Mouse (Mus musculus): ENCODE measurements around the gene Erich2. TPM values are rescaled to one million over a fixed set of nuclear protein-coding genes. Genes with fewer than 3 reads are reported as not detected.

Gene Erich2
- polyA plus RNA-seq, 1 experiment = 2.7 TPM

- no peak for DNase-seq
- WGBS = 1% methylated on average over 42 of the region's 42 CpGs
- H3K27ac ChIP-seq (ENCODE audit: insufficient read depth, low read depth, low read length) = no peak overlapping the region
- no peak for TF ChIP-seq CTCF (conservative IDR thresholded peaks at IDR 0.05; ENCODE audit: insufficient read depth, insufficient read length, low read depth, low read length)
- TF ChIP-seq POLR2A (IDR thresholded peaks at IDR 0.05; ENCODE audit: low read depth, low read length) = no peak
- no peaks in the 10 kb centered on the region for H3K36me3 ChIP-seq (ENCODE audit: control insufficient read depth, insufficient read depth, low read length)
- H3K4me3 ChIP-seq (ENCODE audit: insufficient read depth, low read depth, low read length) = no peak overlapping the region
- H3K4me1 ChIP-seq (ENCODE audit: control insufficient read depth, insufficient read depth, low read length) = no peaks in the 10 kb centered on the region
- peaks cover 8% of the 10 kb centered on the region; the same call in 1 of the 2 replicates for H3K27me3 ChIP-seq (replicated peaks; ENCODE audit: control insufficient read depth, insufficient read depth, low read length)
Measured at GRCm38 (mm10) chr2:70562011-70562491, 53.4 kb downstream of the Erich2 start.

DNA sequence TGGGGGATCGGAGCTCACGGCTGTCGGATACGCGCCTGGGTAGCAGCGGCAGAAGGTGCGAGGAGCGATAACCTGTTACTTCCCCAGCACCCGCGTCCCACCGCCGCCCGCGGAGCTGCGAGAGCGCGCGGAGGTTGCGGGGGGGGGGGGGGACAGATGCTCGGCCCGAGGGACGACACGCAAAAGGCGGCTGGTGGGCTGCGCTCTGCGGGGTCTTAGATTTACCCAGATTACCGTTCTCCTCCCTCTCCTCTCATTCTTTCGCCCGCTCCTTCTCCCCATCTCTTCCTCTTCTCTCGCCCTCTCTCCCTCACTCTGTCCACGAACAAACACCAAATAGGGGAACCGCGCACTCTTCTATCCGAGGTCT, 54.0 kb downstream of the Erich2 start:
- H3K4me3 ChIP-seq (ENCODE audit: insufficient read depth, low read depth, low read length) = no peak overlapping the region
- TF ChIP-seq POLR2A (IDR thresholded peaks at IDR 0.05; ENCODE audit: low read depth, low read length) (no peak), CTCF (conservative IDR thresholded peaks at IDR 0.05; ENCODE audit: insufficient read depth, insufficient read length, low read depth, low read length) (no peak)
- no peaks in the 10 kb centered on the region for H3K4me1 ChIP-seq (ENCODE audit: control insufficient read depth, insufficient read depth, low read length)
- no peak overlapping the region for H3K27ac ChIP-seq (ENCODE audit: insufficient read depth, low read depth, low read length)
- no peak for DNase-seq
- no peaks in the 10 kb centered on the region for H3K36me3 ChIP-seq (ENCODE audit: control insufficient read depth, insufficient read depth, low read length)
- WGBS = 3% methylated on average over 34 of the region's 34 CpGs
- H3K27me3 ChIP-seq (replicated peaks; ENCODE audit: control insufficient read depth, insufficient read depth, low read length) = peaks cover 8% of the 10 kb centered on the region; the same call in 1 of the 2 replicates

GRCm38 (mm10) chr2:70562981-70563671, 54.5 kb downstream of the Erich2 start:
- no peaks in the 10 kb centered on the region for H3K4me1 ChIP-seq (ENCODE audit: control insufficient read depth, insufficient read depth, low read length)

DNA sequence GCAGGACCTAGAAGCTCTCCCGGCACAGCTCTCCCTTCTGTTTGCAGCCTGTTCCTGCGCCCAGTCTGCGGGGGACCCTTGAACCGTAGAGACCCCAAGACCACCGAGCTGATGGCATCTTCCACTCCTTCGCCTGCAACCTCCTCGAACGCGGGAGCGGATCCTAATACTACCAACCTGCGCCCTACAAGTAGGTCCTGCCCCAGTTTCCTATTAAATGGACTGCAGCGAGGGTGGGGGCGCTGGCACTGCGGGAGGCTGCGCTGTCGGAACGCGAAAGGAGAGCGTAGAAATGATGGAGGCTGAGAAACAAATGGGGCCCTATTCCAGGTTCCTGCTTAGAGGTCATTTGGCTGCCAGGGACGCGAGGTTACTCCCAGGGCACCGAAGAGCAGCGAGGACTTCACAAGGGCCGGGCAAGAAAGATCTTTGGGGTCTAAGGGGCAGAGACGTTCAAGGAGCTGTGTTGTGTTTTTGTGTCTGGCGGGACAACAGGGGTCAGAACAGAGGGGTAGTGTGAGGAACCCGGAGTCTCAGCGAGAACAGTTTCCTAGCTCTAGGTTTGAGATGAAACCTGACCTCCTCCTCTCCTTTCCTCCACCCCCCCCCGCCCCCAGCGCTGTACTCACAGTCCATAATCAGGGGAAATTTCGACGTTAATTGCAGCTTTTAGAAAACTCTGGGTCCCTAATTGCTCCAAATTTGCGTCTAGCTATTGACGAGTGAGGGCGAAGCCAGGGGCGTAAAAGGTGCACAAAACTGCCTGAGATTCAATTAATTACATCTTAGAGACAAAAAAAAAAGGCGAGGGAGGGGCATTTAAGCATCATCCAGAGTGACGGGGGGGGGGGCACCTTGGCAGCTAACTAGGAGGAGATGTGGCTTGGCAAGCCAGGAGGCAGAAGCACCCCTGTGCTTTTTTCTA, 55.4 kb downstream of the Erich2 start:
- Histone ChIP-seq H3K27me3 (replicated peaks; ENCODE audit: control insufficient read depth, insufficient read depth, low read length) (peaks cover 8% of the 10 kb centered on the region; the same call in 1 of the 2 replicates), H3K4me3 (ENCODE audit: insufficient read depth, low read depth, low read length) (no peak overlapping the region), H3K27ac (ENCODE audit: insufficient read depth, low read depth, low read length) (no peak overlapping the region), H3K4me1 (ENCODE audit: control insufficient read depth, insufficient read depth, low read length) (no peaks in the 10 kb centered on the region), H3K36me3 (ENCODE audit: control insufficient read depth, insufficient read depth, low read length) (no peaks in the 10 kb centered on the region)
- 3% methylated on average over 38 of the region's 38 CpGs for WGBS
- TF ChIP-seq CTCF (conservative IDR thresholded peaks at IDR 0.05; ENCODE audit: insufficient read depth, insufficient read length, low read depth, low read length) (no peak), POLR2A (IDR thresholded peaks at IDR 0.05; ENCODE audit: low read depth, low read length) (no peak)
- no peak for DNase-seq

More at GRCm38 (mm10) chr2:70562981-70563671, 54.5 kb downstream of the Erich2 start:
- Histone ChIP-seq H3K27ac (ENCODE audit: insufficient read depth, low read depth, low read length) (no peak overlapping the region), H3K27me3 (replicated peaks; ENCODE audit: control insufficient read depth, insufficient read depth, low read length) (peaks cover 8% of the 10 kb centered on the region; the same call in 1 of the 2 replicates), H3K4me3 (ENCODE audit: insufficient read depth, low read depth, low read length) (no peak overlapping the region), H3K36me3 (ENCODE audit: control insufficient read depth, insufficient read depth, low read length) (no peaks in the 10 kb centered on the region)
- DNase-seq = no peak
- WGBS = 3% methylated on average over 40 of the region's 40 CpGs
- TF ChIP-seq CTCF (conservative IDR thresholded peaks at IDR 0.05; ENCODE audit: insufficient read depth, insufficient read length, low read depth, low read length) (no peak), POLR2A (IDR thresholded peaks at IDR 0.05; ENCODE audit: low read depth, low read length) (no peak)

GRCm38 (mm10) chr2:70564646-70565315, 56.2 kb downstream of the Erich2 start:
- DNase-seq = no peak
- peaks cover 6% of the 10 kb centered on the region; the same call in 1 of the 2 replicates for H3K27me3 ChIP-seq (replicated peaks; ENCODE audit: control insufficient read depth, insufficient read depth, low read length)

DNA sequence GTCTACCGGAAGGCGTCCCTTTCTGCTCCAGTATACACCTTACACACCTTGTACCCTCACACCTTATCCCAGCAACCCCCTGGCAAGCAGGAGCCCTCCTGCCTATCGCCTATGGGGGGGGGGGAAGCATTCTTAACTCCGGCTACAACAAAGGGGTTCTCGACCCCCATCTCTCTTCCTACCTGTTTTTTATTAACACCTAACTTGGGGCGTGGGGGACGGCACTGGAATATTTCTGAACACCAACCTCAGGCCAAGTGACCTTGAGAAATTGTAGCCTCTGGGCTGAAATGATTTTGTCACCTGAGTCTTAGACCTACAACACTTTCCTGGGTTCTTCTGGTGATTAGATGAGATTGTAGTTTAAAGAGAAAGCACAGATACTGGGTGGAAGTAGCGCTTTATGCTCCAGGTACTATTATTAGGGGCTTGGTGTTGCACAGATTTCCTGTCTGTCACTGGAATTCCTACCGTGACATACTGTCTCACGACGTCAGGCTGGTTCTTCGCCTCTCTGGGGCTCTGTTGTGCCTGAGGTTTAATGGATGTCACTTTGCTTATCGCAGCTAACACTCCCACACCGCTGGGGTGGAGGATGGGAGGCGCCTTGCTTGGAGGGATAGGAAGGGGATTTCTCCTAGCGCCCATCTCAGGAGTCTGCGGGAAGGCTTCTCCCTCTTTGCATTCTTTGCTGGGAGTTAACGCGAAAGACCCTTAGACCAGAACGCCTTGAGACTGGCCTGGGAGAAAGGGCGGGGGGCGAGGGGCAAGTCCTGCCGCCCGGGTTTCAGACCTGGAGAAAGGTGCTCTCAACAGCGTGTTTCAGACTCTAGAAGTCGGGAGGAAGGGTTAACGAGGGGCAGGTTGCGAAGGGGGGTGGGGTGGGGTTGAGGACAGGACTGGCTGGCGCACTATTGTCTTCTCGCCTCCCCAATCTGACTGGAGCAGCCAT, 57.3 kb downstream of the Erich2 start:
- 10% methylated on average over 30 of the region's 30 CpGs for WGBS
- TF ChIP-seq POLR2A (IDR thresholded peaks at IDR 0.05; ENCODE audit: low read depth, low read length) (no peak), CTCF (conservative IDR thresholded peaks at IDR 0.05; ENCODE audit: insufficient read depth, insufficient read length, low read depth, low read length) (no peak)
- Histone ChIP-seq H3K4me1 (ENCODE audit: control insufficient read depth, insufficient read depth, low read length) (no peaks in the 10 kb centered on the region), H3K36me3 (ENCODE audit: control insufficient read depth, insufficient read depth, low read length) (no peaks in the 10 kb centered on the region), H3K27me3 (replicated peaks; ENCODE audit: control insufficient read depth, insufficient read depth, low read length) (peaks cover 6% of the 10 kb centered on the region; the same call in 1 of the 2 replicates), H3K27ac (ENCODE audit: insufficient read depth, low read depth, low read length) (no peak overlapping the region), H3K4me3 (ENCODE audit: insufficient read depth, low read depth, low read length) (no peak overlapping the region)
- no peak for DNase-seq

More at GRCm38 (mm10) chr2:70564646-70565315, 56.2 kb downstream of the Erich2 start:
- Histone ChIP-seq H3K4me3 (ENCODE audit: insufficient read depth, low read depth, low read length) (no peak overlapping the region), H3K36me3 (ENCODE audit: control insufficient read depth, insufficient read depth, low read length) (no peaks in the 10 kb centered on the region), H3K4me1 (ENCODE audit: control insufficient read depth, insufficient read depth, low read length) (no peaks in the 10 kb centered on the region), H3K27ac (ENCODE audit: insufficient read depth, low read depth, low read length) (no peak overlapping the region)
- TF ChIP-seq POLR2A (IDR thresholded peaks at IDR 0.05; ENCODE audit: low read depth, low read length) (no peak), CTCF (conservative IDR thresholded peaks at IDR 0.05; ENCODE audit: insufficient read depth, insufficient read length, low read depth, low read length) (no peak)
- 22% methylated on average over 15 of the region's 15 CpGs for WGBS

Data from kidney, adult 2 months (tissue).